Mouse (Mus musculus): Measurements from ENCODE around the gene D430041D05Rik.

DNA sequence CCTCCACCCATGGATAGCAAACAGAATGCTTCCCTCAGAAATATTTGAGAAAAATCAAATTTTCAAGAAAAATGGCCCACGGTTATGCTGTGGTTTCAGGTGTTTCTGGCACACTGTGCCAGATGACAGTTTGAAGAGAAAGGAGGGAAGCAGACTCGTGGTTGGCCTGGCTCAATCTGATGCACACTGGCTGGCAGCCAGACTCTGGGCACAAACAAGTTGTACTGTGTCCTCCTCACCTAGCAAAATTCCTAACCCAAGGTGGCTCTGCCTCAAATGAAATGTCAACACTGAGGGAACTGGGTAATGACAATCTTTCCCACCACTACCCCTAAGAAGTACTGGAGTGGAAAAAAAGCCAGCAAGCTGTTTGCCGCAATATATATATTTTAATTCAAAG, 15.3 kb upstream of the D430041D05Rik start:
- no peak for TF ChIP-seq CTCF (IDR thresholded peaks at IDR 0.05; ENCODE audit: insufficient read depth, low read length)
- no peak for TF ChIP-seq POLR2A (IDR thresholded peaks at IDR 0.05; ENCODE audit: borderline replicate concordance, extremely low read depth, low read depth, low read length)

Data from lung, adult 2 months (tissue).